Mouse (Mus musculus): ENCODE measurements around the gene Acoxl. TPM values are rescaled to one million over a fixed set of nuclear protein-coding genes. Genes with fewer than 3 reads are reported as not detected.

Acoxl gene
- total RNA-seq, 4 experiments from 2014 or later, result not detected

GRCm38 (mm10) chr2:128115579-128115978 is 276.9 kb downstream of the Acoxl start:
- DNase-seq (ENCODE audit: low spot score), result no peak

GRCm38 (mm10) chr2:128117605-128118004 is 278.9 kb downstream of the Acoxl start:
- DNase-seq (ENCODE audit: low spot score), result no peak

- DNase-seq (ENCODE audit: low spot score), result no peak
Observed at GRCm38 (mm10) chr2:128118971-128119370, 280.3 kb downstream of the Acoxl start.

GRCm38 (mm10) chr2:128122491-128122890 is 283.8 kb downstream of the Acoxl start:
- peak; percentile 64 for DNase-seq (ENCODE audit: low spot score)

GRCm38 (mm10) chr2:128122891-128123771 is 284.5 kb downstream of the Acoxl start:
- DNase-seq (ENCODE audit: low spot score), result peak; percentile 48

- DNase-seq (ENCODE audit: low spot score), result no peak
Observed at GRCm38 (mm10) chr2:128123921-128124683, 285.4 kb downstream of the Acoxl start.

- no peak for DNase-seq (ENCODE audit: low spot score)
Observed at GRCm38 (mm10) chr2:128124693-128125092, 286.0 kb downstream of the Acoxl start.

GRCm38 (mm10) chr2:128125635-128126470 is 287.2 kb downstream of the Acoxl start, which contains the start of gene Bcl2l11:
TSS of gene Bcl2l11 (plus strand) at chr2:128126038.
- DNase-seq (ENCODE audit: low spot score), result peak; percentile 95

- DNase-seq (ENCODE audit: low spot score), result no peak
Observed at GRCm38 (mm10) chr2:128126591-128127051, 287.9 kb downstream of the Acoxl start.

- DNase-seq (ENCODE audit: low spot score), result peak; percentile 93
Observed at GRCm38 (mm10) chr2:128127121-128127671, 288.5 kb downstream of the Acoxl start.

GRCm38 (mm10) chr2:128127691-128128292 is 289.1 kb downstream of the Acoxl start:
- DNase-seq (ENCODE audit: low spot score), result peak; percentile 88

GRCm38 (mm10) chr2:128128532-128128931 is 289.9 kb downstream of the Acoxl start:
- no peak for DNase-seq (ENCODE audit: low spot score)

GRCm38 (mm10) chr2:128131503-128131902 is 292.8 kb downstream of the Acoxl start:
- no peak for DNase-seq (ENCODE audit: low spot score)

GRCm38 (mm10) chr2:128132635-128133034 is 294.0 kb downstream of the Acoxl start:
- no peak for DNase-seq (ENCODE audit: low spot score)

GRCm38 (mm10) chr2:128133865-128134264 is 295.2 kb downstream of the Acoxl start:
- no peak for DNase-seq (ENCODE audit: low spot score)

GRCm38 (mm10) chr2:128134474-128134873 is 295.8 kb downstream of the Acoxl start:
- no peak for DNase-seq (ENCODE audit: low spot score)

GRCm38 (mm10) chr2:128134948-128135347 is 296.3 kb downstream of the Acoxl start:
- DNase-seq (ENCODE audit: low spot score), result no peak

GRCm38 (mm10) chr2:128136769-128137433 is 298.2 kb downstream of the Acoxl start:
- no peak for DNase-seq (ENCODE audit: low spot score)

GRCm38 (mm10) chr2:128137480-128138276 is 299.0 kb downstream of the Acoxl start:
- DNase-seq (ENCODE audit: low spot score), result peak; percentile 48

All from heart, adult 8-10 months (tissue).